Mouse (Mus musculus) cerebellum, postnatal 36 days (tissue): ENCODE data around the gene Ptprt.
"Not testable (repeated sequence)": the region's sequence is repeated elsewhere in the genome, so short reads cannot be mapped to it uniquely, and the experiment has no call there.

ENCODE experiments used
- DNase-seq, 2 experiments: peaks; one replicate each; pipeline ENCODE4 v3.0.0; 2021 to 2022; ENCODE audit warnings: mixed read lengths in 2 of 2

Ptprt gene

DNA sequence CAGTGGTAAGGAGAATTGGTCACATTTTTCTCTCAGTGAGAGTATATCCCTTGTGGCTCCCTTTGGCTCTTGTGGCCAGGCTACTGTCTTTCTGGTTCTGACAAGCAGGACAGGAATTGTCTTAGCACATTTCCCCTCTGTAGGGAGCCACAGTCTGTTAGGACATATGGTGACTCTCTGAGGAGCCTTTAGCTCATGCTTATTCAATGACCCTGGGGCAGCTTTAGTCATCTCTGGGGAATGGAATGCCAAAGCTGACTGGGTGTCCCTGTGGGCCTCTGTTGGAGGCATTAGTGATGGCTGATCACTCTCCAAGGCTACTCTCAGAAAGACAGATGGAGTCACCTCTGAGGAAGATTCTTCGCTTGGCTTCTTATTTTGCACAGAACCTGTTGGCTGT lies 1147.7 kb downstream of the Ptprt start:
- DNase-seq: peak; percentile 70 to 80

DNA sequence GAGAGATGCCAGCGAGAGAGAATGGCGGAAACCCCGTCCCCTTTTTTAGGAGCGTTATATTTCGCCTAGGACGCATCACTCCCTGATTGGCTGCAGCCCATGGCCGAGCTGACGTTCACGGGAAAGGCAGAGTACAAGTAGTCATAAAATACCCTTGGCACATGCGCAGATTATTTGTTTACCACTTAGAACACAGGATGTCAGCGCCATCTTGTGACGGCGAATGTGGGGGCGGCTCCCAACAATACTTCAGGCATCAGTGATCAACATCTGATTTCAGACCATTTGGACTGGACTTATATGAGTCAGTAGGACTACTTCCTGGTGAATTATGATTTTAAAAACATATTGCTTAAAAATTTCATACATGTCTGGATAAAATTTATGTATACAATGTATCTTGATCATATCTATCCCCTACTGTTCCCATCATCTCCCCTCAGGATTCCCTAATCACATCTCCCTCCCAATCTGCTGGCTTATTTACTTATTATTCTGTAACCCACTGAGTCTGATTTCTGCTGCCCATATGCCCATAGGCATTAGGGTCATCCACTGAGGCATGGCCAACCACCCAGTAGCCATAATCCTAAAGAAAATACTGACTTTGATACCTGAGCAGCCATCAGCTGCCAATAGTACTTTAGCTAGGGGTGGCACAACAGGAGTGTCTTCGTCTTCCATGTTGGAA lies 1148.9 kb downstream of the Ptprt start:
- DNase-seq: not testable (repeated sequence)

DNA sequence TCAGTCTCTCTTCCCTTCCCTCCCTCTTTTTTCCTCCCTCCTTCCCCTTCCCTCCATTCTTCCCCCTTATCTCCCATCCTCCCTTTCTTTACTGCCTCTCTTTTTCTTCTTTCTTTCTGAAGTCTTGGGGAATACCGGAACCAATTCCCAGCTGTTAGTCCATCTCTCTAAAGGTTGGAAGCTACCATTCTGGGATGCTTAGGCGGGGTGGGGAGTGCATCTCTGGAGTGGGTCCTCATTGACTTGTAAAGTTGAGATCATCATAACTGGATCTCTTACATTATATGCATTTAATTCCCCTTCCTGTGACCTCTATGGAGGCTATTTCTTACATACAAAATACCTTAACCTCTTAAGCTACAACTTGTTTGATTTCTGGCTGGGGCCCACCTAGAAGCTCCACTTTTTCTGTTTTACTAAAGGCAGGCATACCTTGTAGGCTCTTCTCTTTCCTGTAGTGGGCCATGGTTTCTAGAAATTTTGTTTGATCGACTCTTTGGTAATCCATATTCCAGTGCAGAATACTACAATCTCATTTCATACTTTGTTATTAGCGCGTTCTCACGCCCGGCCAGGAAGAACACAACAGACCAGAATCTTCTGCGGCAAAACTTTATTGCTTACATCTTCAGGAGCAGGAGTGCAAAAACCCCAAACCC lies 1149.7 kb downstream of the Ptprt start:
- DNase-seq: no peak

DNA sequence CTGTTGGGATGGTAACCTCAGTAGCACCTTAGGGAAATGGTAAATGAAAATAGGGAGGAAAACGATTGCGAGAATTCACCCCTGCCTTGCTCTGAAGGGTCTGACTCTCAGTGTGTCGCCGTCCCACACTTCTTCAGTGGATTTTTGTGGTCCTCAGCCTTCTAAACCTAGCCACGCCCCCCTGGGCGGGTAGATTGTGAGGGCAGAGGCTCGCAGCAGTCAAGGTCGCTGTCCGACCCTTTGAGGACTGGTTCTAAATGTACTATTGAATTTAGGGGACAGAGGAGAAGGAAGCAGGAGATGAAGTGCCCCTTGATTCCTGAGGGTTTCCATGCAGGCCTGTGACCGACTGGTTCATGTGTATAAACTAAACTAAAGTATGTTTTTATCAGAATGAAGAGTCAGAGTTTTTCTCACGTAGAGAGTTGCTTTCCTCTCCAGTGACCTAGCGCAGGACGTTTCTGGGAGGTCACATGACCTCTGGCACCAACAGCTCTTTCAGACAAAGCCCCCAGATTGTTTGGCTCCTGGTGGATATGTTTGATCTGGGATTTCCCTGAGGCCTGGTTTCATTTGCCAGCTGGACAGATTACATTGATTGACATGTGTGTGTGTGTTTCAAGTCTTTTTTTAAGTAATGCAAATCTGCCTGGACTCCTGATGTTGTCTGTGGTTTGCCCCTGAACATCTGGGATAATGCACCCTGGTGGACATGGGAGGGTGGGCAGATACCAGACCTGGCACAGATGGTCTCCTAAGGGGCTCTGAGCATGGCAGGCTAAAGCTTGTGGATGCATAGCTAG lies 1161.6 kb downstream of the Ptprt start:
- DNase-seq: no peak

DNA sequence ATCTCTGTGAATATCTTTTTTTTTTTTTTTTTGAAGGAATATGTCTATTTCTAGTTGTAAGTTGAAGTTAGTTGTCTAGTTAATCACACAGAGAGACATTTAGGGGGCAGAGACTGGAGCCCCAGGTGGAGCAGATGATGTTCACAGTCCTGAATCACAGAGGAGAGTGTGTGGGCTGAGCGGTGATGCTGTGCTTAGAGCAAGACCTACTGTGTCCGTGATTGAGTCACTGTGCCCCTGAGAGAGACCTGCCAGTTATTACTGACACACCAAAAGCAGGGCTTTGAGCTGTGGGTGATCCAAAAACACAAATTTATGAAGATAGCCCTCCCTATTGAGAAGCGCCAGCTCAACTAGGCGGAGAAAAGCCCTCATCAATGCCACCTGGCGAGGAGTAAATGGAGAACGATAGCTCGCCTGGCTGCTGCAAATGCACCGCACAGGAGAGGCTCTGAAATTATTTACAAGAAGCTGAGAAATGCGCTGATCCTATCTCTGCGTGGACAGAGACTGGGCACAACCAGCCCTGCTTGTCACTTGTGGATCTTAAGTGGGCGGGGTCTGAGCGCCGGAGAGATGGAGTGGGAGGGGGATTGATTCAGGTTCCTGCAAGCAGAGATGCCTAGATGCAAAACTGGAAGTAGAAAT lies 1162.4 kb downstream of the Ptprt start:
- DNase-seq: peak; percentile 21 to 25

DNA sequence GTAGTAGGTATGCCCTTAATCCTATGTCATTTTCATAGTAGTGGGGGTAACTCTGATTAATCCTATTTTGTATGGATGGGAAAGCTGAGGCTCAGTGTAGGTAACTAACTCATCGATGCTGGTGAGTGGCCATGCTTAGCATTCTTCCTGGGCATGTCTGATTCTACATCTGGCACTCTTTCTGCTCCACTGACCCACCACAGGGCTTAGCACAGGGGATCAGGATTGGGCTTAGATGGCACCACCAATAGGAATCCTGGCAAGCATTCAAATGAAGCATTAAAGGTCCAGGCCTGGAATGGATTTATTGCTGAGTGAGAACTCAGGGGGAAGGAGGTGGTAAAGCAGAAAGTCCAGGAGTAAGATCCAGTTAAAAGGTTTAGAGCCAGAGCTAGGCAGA lies 1179.2 kb downstream of the Ptprt start:
- no peak for DNase-seq

DNA sequence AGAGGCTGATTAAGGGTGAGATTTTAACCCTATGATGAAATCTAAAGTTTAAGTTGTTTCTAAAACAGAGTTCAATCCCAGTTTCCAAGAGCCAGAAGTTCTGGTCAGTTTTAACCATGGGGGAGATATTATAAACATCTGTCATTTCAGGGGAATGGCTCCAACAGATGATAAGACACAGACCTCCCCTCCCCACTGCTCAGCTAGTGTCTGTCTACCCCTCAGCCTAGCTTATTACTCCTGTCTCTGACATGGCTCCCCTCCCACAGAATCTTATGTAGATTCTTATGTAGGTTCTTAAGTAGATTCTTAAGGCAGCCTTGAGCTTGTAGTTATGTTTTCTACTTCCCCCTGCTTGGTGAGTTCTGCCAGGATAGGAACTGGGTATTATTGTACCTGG lies 1180.5 kb downstream of the Ptprt start:
- DNase-seq: no peak
